Mouse (Mus musculus) intestine, postnatal 0 days (tissue): ENCODE results near the gene Pced1b. TPM values are rescaled to one million over a fixed set of nuclear protein-coding genes. Genes with fewer than 3 reads are reported as not detected.
"Not testable (repeated sequence)": the region's sequence is repeated elsewhere in the genome, so short reads cannot be mapped to it uniquely, and the experiment has no call there.

Experiments used
- ATAC-seq: fragments of 200-750 bp; cut with Nextera tagmentation; 2 replicates; pipeline ENCODE4 v1.8.0; 2017; ENCODE audit warnings: mild to moderate bottlenecking, moderate TSS enrichment, moderate library complexity
- H3K27ac ChIP-seq: fragments of 300-500 bp; sonication (generic); 2 replicates; pipeline ENCODE4 v1.5.1; 2014; ENCODE audit warnings: mild to moderate bottlenecking, low read depth, low read length, moderate library complexity
- H3K27me3 ChIP-seq: fragments of 300-500 bp; sonication (generic); replicated peaks from 2 replicates; pipeline ENCODE4 v1.6.1; 2014; ENCODE audit warnings: low read length, mixed read lengths; ENCODE audit not compliant: control insufficient read depth, insufficient read depth
- H3K36me3 ChIP-seq: fragments of 300-500 bp; sonication (generic); 2 replicates; pipeline ENCODE4 v1.6.1; 2014; ENCODE audit warnings: mild to moderate bottlenecking, moderate library complexity; ENCODE audit not compliant: control insufficient read depth, insufficient read depth
- H3K4me1 ChIP-seq: fragments of 300-500 bp; sonication (generic); replicated peaks from 2 replicates; pipeline ENCODE4 v1.6.1; 2014; ENCODE audit warnings: antibody characterized with exemption, low read length, mixed read lengths; ENCODE audit not compliant: control insufficient read depth, insufficient read depth
- H3K4me2 ChIP-seq: fragments of 300-500 bp; sonication (generic); replicated peaks from 2 replicates; pipeline ENCODE4 v1.6.1; 2014; ENCODE audit warnings: low read depth, mild to moderate bottlenecking, moderate library complexity
- H3K4me3 ChIP-seq: fragments of 300-500 bp; sonication (generic); 2 replicates; pipeline ENCODE4 v1.5.1; 2014; ENCODE audit warnings: low read depth, low read length
- H3K9ac ChIP-seq: fragments of 300-500 bp; sonication (generic); 2 replicates; pipeline ENCODE4 v1.6.1; 2014; ENCODE audit warnings: mild to moderate bottlenecking, low read depth, low read length
- H3K9me3 ChIP-seq: fragments of 300-500 bp; sonication (generic); 2 replicates; pipeline ENCODE4 v1.6.1; 2016; ENCODE audit warnings: mixed run types; ENCODE audit not compliant: control insufficient read depth
- CTCF ChIP-seq: sonication (generic); IDR thresholded peaks from 2 replicates; pipeline ENCODE4 v1.5.1; 2016; ENCODE audit warnings: low read depth, mild to moderate bottlenecking, control low read depth, antibody characterized with exemption, moderate library complexity
- WGBS: fragments of 180-500 bp; shearing (Covaris S2); extraction: QIAGEN DNeasy Blood & Tissue Kit; methylation state at CpG from one replicate; pipeline ENCODE4 v1.1.7; 2014; 5-methylcytosine and 5-hydroxymethylcytosine counted together
- polyA plus RNA-seq: library from polyadenylated mRNA; unstranded; fragments of >200 nt; fragmentation: Nextera tagmentation; extraction: Ambion mirVana; gene quantifications from 2 replicates; pipeline ENCODE4 v1.2.1, GENCODE M21; 2015

Gene Pced1b
- polyA plus RNA-seq, 1 experiment from 2014 or later, result 1.6 TPM

DNA sequence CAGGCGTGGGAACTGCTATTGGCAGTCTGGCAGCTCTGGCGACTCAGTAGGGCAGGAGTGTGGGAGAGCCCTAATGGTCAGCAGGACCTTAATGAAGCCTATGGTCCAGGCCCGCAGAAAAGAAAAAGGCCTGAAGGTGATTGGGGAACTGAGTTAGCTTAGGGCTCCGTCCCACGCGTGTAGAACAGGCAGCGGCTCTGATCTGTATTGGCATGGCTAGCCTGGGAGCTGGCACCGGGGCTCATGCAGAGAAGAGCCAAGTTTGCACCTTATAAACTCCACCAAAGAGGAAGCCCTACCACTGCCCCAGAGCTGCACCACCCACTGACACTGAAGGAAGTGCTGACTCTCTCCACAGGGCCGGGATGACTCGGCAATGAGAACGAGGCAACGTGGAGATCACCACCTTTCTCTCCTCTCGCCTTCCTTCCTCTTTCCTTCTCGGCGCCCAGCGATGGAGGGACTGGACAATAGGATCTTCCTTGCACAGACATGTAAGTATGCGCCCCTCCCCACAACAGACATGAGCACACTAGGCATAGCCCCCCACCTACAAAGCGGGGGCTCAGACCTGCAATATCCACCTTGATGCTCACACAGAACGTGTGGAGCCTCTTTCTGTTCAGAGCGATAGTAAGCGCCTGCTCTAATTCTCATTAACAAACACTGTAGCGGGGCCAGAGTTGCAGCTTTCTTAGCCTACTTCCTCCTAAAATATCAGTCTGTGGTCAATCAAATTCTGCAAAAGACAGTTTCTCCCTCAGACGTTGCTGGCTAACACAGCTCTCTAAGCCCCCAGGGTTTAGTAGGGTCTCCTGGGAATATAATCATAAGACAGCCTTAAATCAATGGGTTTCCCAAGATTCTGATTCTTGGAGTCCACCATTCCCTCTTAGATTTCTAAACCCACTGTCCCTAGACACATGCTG is 114.2 kb downstream of the Pced1b start:
- no peak for ATAC-seq
- no peak overlapping the region for H3K4me3 ChIP-seq
- H3K9ac ChIP-seq, result no peak overlapping the region
- no peak for TF ChIP-seq CTCF
- no peak overlapping the region for H3K4me2 ChIP-seq
- H3K4me1 ChIP-seq, result no peaks in the 10 kb centered on the region
- no peak overlapping the region for H3K27ac ChIP-seq
- no peaks in the 10 kb centered on the region for H3K36me3 ChIP-seq
- no peaks in the 10 kb centered on the region for H3K27me3 ChIP-seq
- no peaks in the 10 kb centered on the region for H3K9me3 ChIP-seq
- WGBS, result 79% methylated on average over 23 of the region's 23 CpGs

DNA sequence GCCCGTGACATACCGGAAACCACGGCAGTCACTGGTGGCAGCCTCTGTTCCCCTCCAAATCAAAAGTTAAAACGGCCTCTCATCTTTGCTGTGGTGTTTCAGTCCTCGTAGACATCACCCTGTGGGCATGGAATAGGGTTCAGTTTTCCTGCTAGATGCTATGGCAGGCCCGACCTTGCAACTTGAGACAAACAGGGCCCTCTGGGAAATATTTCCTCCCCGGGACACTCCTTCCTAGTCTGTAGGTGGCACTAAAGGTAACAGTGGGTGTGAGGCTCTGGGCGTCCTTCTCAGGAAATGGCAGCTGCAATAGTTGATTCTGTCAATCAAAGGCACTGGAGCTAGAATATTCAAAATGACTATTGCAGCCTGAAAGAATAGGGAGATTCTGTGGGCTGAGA is 114.9 kb downstream of the Pced1b start:
- H3K9me3 ChIP-seq, result no peaks in the 10 kb centered on the region
- no peak overlapping the region for H3K4me2 ChIP-seq
- H3K27ac ChIP-seq, result no peak overlapping the region
- no peaks in the 10 kb centered on the region for H3K4me1 ChIP-seq
- TF ChIP-seq CTCF, result peak; percentile 27; the same call in 1 of the 2 replicates
- no peak overlapping the region for H3K9ac ChIP-seq
- no peaks in the 10 kb centered on the region for H3K27me3 ChIP-seq
- no peak overlapping the region for H3K4me3 ChIP-seq
- 67% methylated on average over 8 of the region's 8 CpGs for WGBS
- no peaks in the 10 kb centered on the region for H3K36me3 ChIP-seq
- no peak for ATAC-seq

DNA sequence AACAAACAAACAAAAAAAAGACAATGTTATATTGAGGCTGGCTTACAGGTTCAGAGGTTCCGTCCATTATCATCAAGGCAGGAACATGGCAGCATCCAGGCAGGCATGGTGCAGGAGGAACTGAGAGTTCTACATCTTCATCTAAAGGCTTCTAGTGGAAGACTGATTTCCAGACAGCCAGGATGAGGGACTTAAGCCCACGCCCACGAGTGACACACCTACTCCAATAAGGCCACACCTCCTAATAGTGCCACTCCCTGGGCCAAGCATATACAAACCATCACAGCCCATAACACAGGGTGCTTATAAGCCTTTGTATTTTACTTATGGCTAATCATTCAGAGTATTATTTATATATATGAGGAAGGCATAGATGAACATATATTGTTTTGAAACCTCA is 117.4 kb downstream of the Pced1b start:
- not testable (repeated sequence) for H3K9ac ChIP-seq, H3K36me3 ChIP-seq, H3K9me3 ChIP-seq, H3K27ac ChIP-seq, H3K4me3 ChIP-seq, ATAC-seq, H3K4me2 ChIP-seq, H3K4me1 ChIP-seq, H3K27me3 ChIP-seq
- WGBS, result 69% methylated on average over 3 of the region's 3 CpGs

DNA sequence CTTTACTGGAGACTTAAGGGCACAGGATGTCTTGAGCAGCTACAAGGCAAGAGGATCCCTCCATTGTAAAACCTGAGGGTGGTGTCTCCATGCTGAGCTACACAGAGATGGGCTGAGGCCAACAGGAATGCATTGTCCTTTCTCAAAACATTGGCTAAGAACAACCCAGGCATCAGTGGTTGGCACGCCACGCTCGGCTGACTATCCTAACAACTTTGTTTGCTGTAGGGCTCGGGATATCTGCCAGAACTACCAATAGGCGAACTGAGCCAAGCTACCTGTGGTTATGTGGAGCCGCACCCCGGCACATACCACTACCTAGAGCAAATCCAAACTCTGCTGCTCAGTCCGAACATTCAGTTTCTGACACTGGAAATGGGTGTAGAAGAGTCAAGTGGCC is 118.1 kb downstream of the Pced1b start:
- ATAC-seq, result no peak
- Histone ChIP-seq H3K4me1 (no peaks in the 10 kb centered on the region), H3K36me3 (no peaks in the 10 kb centered on the region), H3K4me3 (no peak overlapping the region), H3K4me2 (no peak overlapping the region), H3K9me3 (no peaks in the 10 kb centered on the region), H3K27me3 (no peaks in the 10 kb centered on the region), H3K9ac (no peak overlapping the region), H3K27ac (no peak overlapping the region)
- TF ChIP-seq CTCF, result no peak
- 84% methylated on average over 8 of the region's 8 CpGs for WGBS

DNA sequence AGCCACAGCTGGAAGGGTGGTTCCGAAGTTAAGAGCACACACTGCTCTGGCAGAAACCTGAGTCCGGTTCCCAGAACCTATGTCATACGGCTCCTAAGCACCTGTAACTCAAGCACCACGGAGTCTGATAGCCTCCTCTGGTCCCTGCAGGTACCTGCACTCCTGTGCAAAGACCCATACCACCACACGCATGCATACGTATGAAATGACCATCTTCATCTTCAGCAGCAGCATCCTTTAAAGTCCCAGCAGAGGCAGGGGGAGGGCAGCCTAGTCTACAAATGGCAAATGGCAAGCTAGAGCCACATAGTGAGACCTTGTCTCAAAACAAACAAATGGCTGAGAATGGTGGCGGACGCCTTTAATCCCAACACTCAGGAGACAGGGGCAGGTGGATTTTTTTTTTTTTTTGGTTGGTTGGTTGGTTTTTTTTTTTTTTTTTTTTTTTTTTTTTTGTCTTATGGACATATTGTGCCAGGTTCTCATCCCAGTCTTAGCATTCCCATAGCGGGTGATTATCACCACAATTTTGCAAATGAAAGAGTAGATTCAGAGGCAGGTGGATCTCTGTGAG is 121.2 kb downstream of the Pced1b start:
- no peaks in the 10 kb centered on the region for H3K4me1 ChIP-seq
- no peak for ATAC-seq
- no peak overlapping the region for H3K4me2 ChIP-seq
- no peak for TF ChIP-seq CTCF
- 90% methylated on average over 9 of the region's 9 CpGs for WGBS
- no peak overlapping the region for H3K4me3 ChIP-seq
- H3K9me3 ChIP-seq, result no peaks in the 10 kb centered on the region
- H3K9ac ChIP-seq, result no peak overlapping the region
- no peaks in the 10 kb centered on the region for H3K27me3 ChIP-seq
- no peaks in the 10 kb centered on the region for H3K36me3 ChIP-seq
- H3K27ac ChIP-seq, result no peak overlapping the region

- TF ChIP-seq CTCF, result no peak
- 79% methylated on average over 7 of the region's 7 CpGs for WGBS
- no peak for ATAC-seq
Measured at GRCm38 (mm10) chr15:97368631-97369030, 121.7 kb downstream of the Pced1b start.

More at GRCm38 (mm10) chr15:97368631-97369030, 121.7 kb downstream of the Pced1b start:
- H3K4me3 ChIP-seq, result no peak overlapping the region
- H3K27ac ChIP-seq, result no peak overlapping the region
- no peak overlapping the region for H3K4me2 ChIP-seq
- H3K9ac ChIP-seq, result no peak overlapping the region
- H3K4me1 ChIP-seq, result no peaks in the 10 kb centered on the region
- H3K36me3 ChIP-seq, result no peaks in the 10 kb centered on the region
- H3K9me3 ChIP-seq, result no peaks in the 10 kb centered on the region
- H3K27me3 ChIP-seq, result no peaks in the 10 kb centered on the region
